Mouse (Mus musculus) lung, postnatal 0 days (tissue): Measurements from ENCODE around the gene Nrg3.

Source experiments
- CTCF ChIP-seq: IDR thresholded peaks from 2 replicates; pipeline ENCODE4 v1.5.1; 2016; ENCODE audit warnings: antibody characterized with exemption, mild to moderate bottlenecking
- EP300 ChIP-seq: IDR thresholded peaks from 2 replicates; pipeline ENCODE4 v1.6.1; 2016; ENCODE audit warnings: antibody characterized with exemption, mild to moderate bottlenecking, control low read depth

- TF ChIP-seq CTCF (no peak), EP300 (no peak)
Measured at GRCm38 (mm10) chr14:38433793-38434589, 1038.9 kb downstream of the Nrg3 start.
